Mouse (Mus musculus): ENCODE data around the gene Stx6.

GRCm38 (mm10) chr1:155251596-155251995 is 93.1 kb downstream of the Stx6 start:
- no peak for TF ChIP-seq FLI1 (IDR thresholded peaks at IDR 0.05; ENCODE audit: low read length)
- TF ChIP-seq GATA1 (IDR thresholded peaks at IDR 0.05; ENCODE audit: borderline replicate concordance, low read length) = no peak
